Mouse (Mus musculus): ENCODE data around the gene Rbms2.

- TF ChIP-seq CTCF (IDR thresholded peaks at IDR 0.05) (no peak), POLR2A (IDR thresholded peaks at IDR 0.05; ENCODE audit: insufficient read depth, low read depth, low read length) (no peak)
Measured at GRCm38 (mm10) chr10:128144961-128145360, 35.1 kb downstream of the Rbms2 start.
